Mouse (Mus musculus): ENCODE data around the gene Acadm. TPM values are rescaled to one million over a fixed set of nuclear protein-coding genes. Genes with fewer than 3 reads are reported as not detected.

Acadm gene
- 55.8 and 56.2 TPM in 2 replicates for polyA plus RNA-seq (2015; fragmentation: Nextera tagmentation; extraction: Ambion mirVana)

GRCm38 (mm10) chr3:153944335-153944990 is at the start of gene Acadm:
Gene Acadm (minus strand): TSS chr3:153944632.
- Histone ChIP-seq H3K4me3 (peak within 1 kb of the TSS; percentile 81), H3K9me3 (no peaks in the 10 kb centered on the region), H3K27ac (peak within 1 kb of the TSS; percentile 79), H3K4me1 (peaks cover 22% of the 10 kb centered on the region), H3K36me3 (replicated peaks) (no peaks in the 10 kb centered on the region), H3K4me2 (peak within 1 kb of the TSS; percentile 72), H3K27me3 (replicated peaks) (no peaks in the 10 kb centered on the region), H3K9ac (peak within 1 kb of the TSS; percentile 70)
- WGBS: under 1% methylated on average over 41 of the region's 41 CpGs
- peak; percentile 97 for ATAC-seq (replicated peaks)

GRCm38 (mm10) chr3:153984428-153985340 is 40.3 kb upstream of the Acadm start:
- H3K9me3 ChIP-seq: no peaks in the 10 kb centered on the region
- no peak overlapping the region for H3K4me2 ChIP-seq
- no peaks in the 10 kb centered on the region; the same call in 1 of the 2 replicates for H3K4me1 ChIP-seq
- WGBS: 58% methylated on average over 10 of the region's 10 CpGs
- no peak overlapping the region for H3K4me3 ChIP-seq
- ATAC-seq (replicated peaks): peak; percentile 60; the same call in 1 of the 2 replicates
- no peak overlapping the region for H3K9ac ChIP-seq
- H3K36me3 ChIP-seq (replicated peaks): no peaks in the 10 kb centered on the region
- no peak overlapping the region for H3K27ac ChIP-seq
- H3K27me3 ChIP-seq (replicated peaks): no peaks in the 10 kb centered on the region

GRCm38 (mm10) chr3:153980611-153981010 is 36.2 kb upstream of the Acadm start:
- no peaks in the 10 kb centered on the region; the same call in 1 of the 2 replicates for H3K4me1 ChIP-seq
- 43% methylated on average over 2 of the region's 2 CpGs for WGBS
- no peak overlapping the region for H3K4me2 ChIP-seq
- ATAC-seq (replicated peaks): no peak
- no peaks in the 10 kb centered on the region for H3K27me3 ChIP-seq (replicated peaks)
- H3K9me3 ChIP-seq: no peaks in the 10 kb centered on the region
- H3K9ac ChIP-seq: no peak overlapping the region
- no peak overlapping the region for H3K27ac ChIP-seq
- no peak overlapping the region for H3K4me3 ChIP-seq
- no peaks in the 10 kb centered on the region for H3K36me3 ChIP-seq (replicated peaks)

- Histone ChIP-seq H3K27ac (no peak overlapping the region), H3K4me2 (peak overlapping the region; percentile 98; the same call in 1 of the 2 replicates), H3K9me3 (no peaks in the 10 kb centered on the region), H3K27me3 (replicated peaks) (0 out of 2 replicates have a peak, but pooled peaks cover 4% of the 10 kb centered on the region), H3K4me1 (peaks cover 18% of the 10 kb centered on the region), H3K9ac (no peak overlapping the region), H3K36me3 (replicated peaks) (no peaks in the 10 kb centered on the region), H3K4me3 (no peak overlapping the region)
- no peak for ATAC-seq (replicated peaks)
- 72% methylated on average over 7 of the region's 7 CpGs for WGBS
These were observed 31.4 kb upstream of the Acadm start for GRCm38 (mm10) chr3:153975791-153976190.

GRCm38 (mm10) chr3:153975060-153975459 is 30.6 kb upstream of the Acadm start:
- H3K9me3 ChIP-seq: no peaks in the 10 kb centered on the region
- no peak overlapping the region for H3K9ac ChIP-seq

GRCm38 (mm10) chr3:153973949-153974760 is 29.7 kb upstream of the Acadm start:
- 5% methylated on average over 21 of the region's 21 CpGs for WGBS
- Histone ChIP-seq H3K27me3 (replicated peaks) (0 out of 2 replicates have a peak, but pooled peaks cover 4% of the 10 kb centered on the region), H3K27ac (peak overlapping the region; percentile 71), H3K9ac (peak overlapping the region; percentile 87), H3K9me3 (no peaks in the 10 kb centered on the region), H3K4me1 (peaks cover 18% of the 10 kb centered on the region), H3K4me3 (peak overlapping the region; percentile 82), H3K4me2 (peak overlapping the region; percentile 98), H3K36me3 (replicated peaks) (no peaks in the 10 kb centered on the region)
- ATAC-seq (replicated peaks): peak; percentile 22

More at GRCm38 (mm10) chr3:153975060-153975459, 30.6 kb upstream of the Acadm start:
- Histone ChIP-seq H3K4me3 (peak overlapping the region; percentile 82), H3K4me2 (peak overlapping the region; percentile 98), H3K27me3 (replicated peaks) (0 out of 2 replicates have a peak, but pooled peaks cover 4% of the 10 kb centered on the region), H3K36me3 (replicated peaks) (no peaks in the 10 kb centered on the region), H3K4me1 (peaks cover 18% of the 10 kb centered on the region), H3K27ac (peak overlapping the region; percentile 38; the same call in 1 of the 2 replicates)
- 6% methylated on average over 6 of the region's 6 CpGs for WGBS
- ATAC-seq (replicated peaks): no peak

- under 1% methylated on average over 43 of the region's 66 CpGs for WGBS
- no peaks in the 10 kb centered on the region for H3K9me3 ChIP-seq
- peak; percentile 94 for ATAC-seq (replicated peaks)
These were observed 28.9 kb upstream of the Acadm start, which contains the start of gene Slc44a5 for GRCm38 (mm10) chr3:153973171-153973948. Gene Slc44a5 (plus strand): TSS chr3:153973436.

DNA sequence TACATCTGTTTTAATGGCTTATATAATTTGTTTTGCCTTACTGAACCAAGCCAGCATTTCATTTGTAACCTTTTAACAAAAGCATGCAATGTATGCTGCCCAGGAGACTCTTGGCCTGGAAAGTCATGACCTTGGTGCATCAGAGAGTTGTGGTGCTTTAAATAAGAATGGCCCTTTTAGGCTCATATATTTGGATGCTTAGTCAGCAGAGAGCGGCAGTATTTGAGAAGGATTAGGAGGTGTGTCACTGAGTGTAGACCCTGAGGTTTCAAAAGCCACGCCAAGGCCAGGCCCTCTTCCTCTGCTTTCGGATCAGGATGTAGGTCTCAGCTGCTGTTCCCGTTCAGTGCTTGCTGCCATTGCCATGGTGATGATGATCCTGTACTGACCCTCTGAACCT is 25.0 kb upstream of the Acadm start:
- Histone ChIP-seq H3K4me3 (no peak overlapping the region), H3K4me2 (no peak overlapping the region), H3K36me3 (replicated peaks) (no peaks in the 10 kb centered on the region), H3K9me3 (no peaks in the 10 kb centered on the region), H3K9ac (no peak overlapping the region), H3K27ac (no peak overlapping the region), H3K27me3 (replicated peaks) (0 out of 2 replicates have a peak, but pooled peaks cover 4% of the 10 kb centered on the region), H3K4me1 (peaks cover 9% of the 10 kb centered on the region)
- no peak for ATAC-seq (replicated peaks)
- WGBS: 87% methylated on average over 4 of the region's 4 CpGs

More at GRCm38 (mm10) chr3:153973171-153973948, 28.9 kb upstream of the Acadm start, which contains the start of gene Slc44a5:
- H3K9ac ChIP-seq: peak within 1 kb of the TSS; percentile 87
- peak within 1 kb of the TSS; percentile 71 for H3K27ac ChIP-seq
- H3K4me3 ChIP-seq: peak within 1 kb of the TSS; percentile 82
- H3K36me3 ChIP-seq (replicated peaks): no peaks in the 10 kb centered on the region
- H3K27me3 ChIP-seq (replicated peaks): 0 out of 2 replicates have a peak, but pooled peaks cover 4% of the 10 kb centered on the region
- H3K4me1 ChIP-seq: peaks cover 18% of the 10 kb centered on the region
- H3K4me2 ChIP-seq: peak within 1 kb of the TSS; percentile 98

GRCm38 (mm10) chr3:153968549-153968948 is 24.1 kb upstream of the Acadm start:
- Histone ChIP-seq H3K9ac (no peak overlapping the region), H3K4me1 (peaks cover 4% of the 10 kb centered on the region; the same call in 1 of the 2 replicates), H3K36me3 (replicated peaks) (no peaks in the 10 kb centered on the region), H3K4me3 (no peak overlapping the region), H3K27ac (no peak overlapping the region), H3K4me2 (no peak overlapping the region), H3K9me3 (no peaks in the 10 kb centered on the region), H3K27me3 (replicated peaks) (0 out of 2 replicates have a peak, but pooled peaks cover 4% of the 10 kb centered on the region)
- WGBS: 35% methylated on average over 4 of the region's 4 CpGs
- ATAC-seq (replicated peaks): no peak

- H3K4me2 ChIP-seq: no peak overlapping the region
- 90% methylated on average over 5 of the region's 5 CpGs for WGBS
These were observed 23.0 kb upstream of the Acadm start for GRCm38 (mm10) chr3:153967447-153967846.

More at GRCm38 (mm10) chr3:153967447-153967846, 23.0 kb upstream of the Acadm start:
- Histone ChIP-seq H3K4me3 (no peak overlapping the region), H3K36me3 (replicated peaks) (no peaks in the 10 kb centered on the region), H3K9ac (no peak overlapping the region), H3K27ac (no peak overlapping the region), H3K9me3 (no peaks in the 10 kb centered on the region), H3K4me1 (no peaks in the 10 kb centered on the region), H3K27me3 (replicated peaks) (0 out of 2 replicates have a peak, but pooled peaks cover under 1% of the 10 kb centered on the region)
- ATAC-seq (replicated peaks): no peak
